Mouse (Mus musculus): ENCODE data around the gene Ctsd.

- TF ChIP-seq MYC (IDR thresholded peaks at IDR 0.05; ENCODE audit: low read depth, low read length) (no peak), POLR2A (IDR thresholded peaks at IDR 0.05; ENCODE audit: low read depth, low read length) (no peak), TCF12 (IDR thresholded peaks at IDR 0.05; ENCODE audit: low read depth, low read length) (no peak), USF1 (IDR thresholded peaks at IDR 0.05; ENCODE audit: low read depth, low read length) (no peak)
Observed at GRCm38 (mm10) chr7:142425641-142426213, 37.9 kb upstream of the Ctsd start.

Measured in CH12.LX (cell line).